Mouse (Mus musculus) naive thymus-derived CD4-positive, alpha-beta T cell, adult 5 months (primary cell): ENCODE results near the gene Abracl. TPM values are rescaled to one million over a fixed set of nuclear protein-coding genes. Genes with fewer than 3 reads are reported as not detected.

Source experiments
- polyA plus RNA-seq: library from polyadenylated mRNA; unstranded; fragments of 100-300 nt; shearing (Covaris generic); gene quantifications from one replicate; pipeline ENCODE4 v1.2.1, GENCODE M21; 2017

The Abracl gene
- polyA plus RNA-seq = 240 TPM

DNA sequence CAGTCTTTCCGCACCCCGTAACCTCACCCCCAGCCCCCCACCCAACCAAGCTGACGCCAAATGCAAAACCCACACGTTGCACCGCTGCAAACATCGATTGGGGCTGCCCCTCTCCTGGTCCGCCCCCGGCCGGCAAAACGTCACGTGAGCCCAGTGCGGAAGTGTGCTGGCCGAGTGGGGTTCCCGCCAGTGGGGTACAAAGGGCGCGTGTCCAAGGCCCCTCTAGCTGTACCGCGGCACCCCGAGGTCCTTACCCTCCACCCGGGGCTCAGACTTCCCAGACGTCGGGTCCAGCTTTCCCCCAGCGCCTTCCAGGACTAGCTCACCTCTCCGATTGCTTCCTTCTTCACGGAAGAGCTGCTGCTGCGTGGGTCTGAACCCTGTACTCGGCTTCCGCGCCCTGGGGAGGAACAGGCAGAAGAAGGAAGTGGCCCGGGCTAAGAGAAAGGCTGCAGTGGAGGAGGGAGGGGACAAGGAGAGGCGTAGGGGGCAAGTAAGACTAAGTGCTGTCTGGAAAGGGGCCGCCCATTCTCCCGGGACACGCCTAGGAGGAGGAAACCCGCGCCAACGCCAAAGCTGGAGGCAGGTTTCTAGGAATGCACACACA lies at the start of gene Abracl:
TSS of gene Abracl (minus strand) at position 548 of the 607 bp plus-strand sequence.

DNA sequence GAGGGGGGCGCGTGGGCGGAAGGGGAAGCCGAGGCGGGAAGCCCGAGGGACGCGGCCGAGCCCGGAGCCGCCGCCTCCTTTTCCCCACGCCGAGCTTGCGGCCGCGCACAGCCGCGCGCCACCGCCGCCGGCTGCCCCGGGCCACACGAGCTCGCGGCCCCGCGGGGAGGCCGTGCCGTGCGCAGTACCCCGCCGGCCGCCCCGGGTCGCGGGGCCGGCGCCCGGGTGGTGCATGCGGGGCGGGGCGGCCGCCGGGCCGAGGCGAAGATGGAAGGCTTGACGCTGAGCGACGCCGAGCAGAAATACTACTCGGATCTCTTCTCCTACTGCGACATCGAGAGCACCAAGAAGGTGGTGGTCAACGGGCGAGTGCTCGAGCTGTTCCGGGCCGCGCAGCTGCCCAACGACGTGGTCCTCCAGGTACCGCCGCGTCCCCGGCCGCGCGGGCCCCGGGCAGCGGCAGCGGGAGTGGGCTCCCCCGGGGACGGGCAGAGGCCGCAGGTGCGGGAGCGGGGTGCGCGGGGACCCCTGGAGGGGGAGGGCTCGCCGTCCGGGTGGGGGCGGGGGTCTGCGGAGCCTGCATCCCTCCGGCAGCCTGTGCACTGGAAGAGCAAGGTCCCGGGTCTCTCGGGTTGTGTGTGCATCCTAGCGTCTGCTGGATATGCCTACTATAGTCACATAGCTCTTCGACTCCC lies 32.8 kb upstream of the Abracl start, which contains the start of gene Reps1:
TSS of gene Reps1 (plus strand) at position 166 of the 695 bp plus-strand sequence.

Other genes with a start within 250 kb of the Abracl start
- gene Txlnb, start 227.1 kb downstream of the Abracl start, polyA plus RNA-seq = not detected
- gene Heca, start 75.2 kb downstream of the Abracl start, polyA plus RNA-seq = 170 TPM
- gene Reps1, start 32.6 kb upstream of the Abracl start, polyA plus RNA-seq = 113 TPM
- gene Ect2l, start 187.6 kb upstream of the Abracl start, polyA plus RNA-seq = 1.5 TPM
- gene Ccdc28a, start 211.7 kb upstream of the Abracl start, polyA plus RNA-seq = 40.3 TPM